Mouse (Mus musculus) left cerebral cortex, postnatal 4 days (tissue): ENCODE results near the gene Samd8. TPM values are rescaled to one million over a fixed set of nuclear protein-coding genes. Genes with fewer than 3 reads are reported as not detected.

Experiments
- DNase-seq: peaks from one replicate; pipeline ENCODE4 v3.0.0-alpha.2; 2022
- intact Hi-C: fragments of 180-260 bp; cut with DNase I; formaldehyde crosslinking; loops from one replicate; pipeline ENCODE4 v1.15.1; 2025
- total RNA-seq, 2 experiments: library from RNA; stranded (reverse); gene quantifications; 2 replicates each; pipeline ENCODE4 v1.2.3; 2021

Gene Samd8
- total RNA-seq, 2 experiments from 2014 or later, result 92.6 to 94.3 TPM

- intact Hi-C loops, result no loop called here
- no peak for DNase-seq
Observed at GRCm38 (mm10) chr14:21788121-21788520, 37.8 kb downstream of the Samd8 start.

- intact Hi-C loops, result no loop called here
Observed at GRCm38 (mm10) chr14:21790585-21791251, 40.4 kb downstream of the Samd8 start.

GRCm38 (mm10) chr14:21791722-21792121 lies 41.4 kb downstream of the Samd8 start:
- DNase-seq, result no peak
- intact Hi-C loops, result no loop called here

More at GRCm38 (mm10) chr14:21790585-21791251, 40.4 kb downstream of the Samd8 start:
- DNase-seq, result no peak

- DNase-seq, result no peak
Observed at GRCm38 (mm10) chr14:21792250-21792649, 41.9 kb downstream of the Samd8 start.

GRCm38 (mm10) chr14:21800641-21801040 lies 50.3 kb downstream of the Samd8 start:
- intact Hi-C loops, result no loop called here
- DNase-seq, result no peak

More at GRCm38 (mm10) chr14:21792250-21792649, 41.9 kb downstream of the Samd8 start:
- intact Hi-C loops, result no loop called here

- intact Hi-C loops, result no loop called here
- DNase-seq, result peak; percentile 25
Observed at GRCm38 (mm10) chr14:21801624-21802023, 51.3 kb downstream of the Samd8 start.

- peak; percentile 72 for DNase-seq
- intact Hi-C loops, result no loop called here
Observed at GRCm38 (mm10) chr14:21802543-21803206, 52.3 kb downstream of the Samd8 start.

GRCm38 (mm10) chr14:21806203-21806602 lies 55.9 kb downstream of the Samd8 start:
- DNase-seq, result no peak
- intact Hi-C loops, result no loop called here

GRCm38 (mm10) chr14:21806631-21807160 lies 56.4 kb downstream of the Samd8 start:
- intact Hi-C loops, result no loop called here

GRCm38 (mm10) chr14:21808208-21808922 lies 58.0 kb downstream of the Samd8 start:
- DNase-seq, result no peak
- intact Hi-C loops, result no loop called here

More at GRCm38 (mm10) chr14:21806631-21807160, 56.4 kb downstream of the Samd8 start:
- no peak for DNase-seq

GRCm38 (mm10) chr14:21809418-21809817 lies 59.1 kb downstream of the Samd8 start:
- intact Hi-C loops, result no loop called here

GRCm38 (mm10) chr14:21811301-21811700 lies 61.0 kb downstream of the Samd8 start:
- intact Hi-C loops, result no loop called here
- DNase-seq, result no peak

More at GRCm38 (mm10) chr14:21809418-21809817, 59.1 kb downstream of the Samd8 start:
- DNase-seq, result no peak

GRCm38 (mm10) chr14:21811744-21812393 lies 61.5 kb downstream of the Samd8 start:
- intact Hi-C loops, result no loop called here
- no peak for DNase-seq

- peak; percentile 51 for DNase-seq
- intact Hi-C loops, result no loop called here
Observed at GRCm38 (mm10) chr14:21812590-21813162, 62.3 kb downstream of the Samd8 start.

- DNase-seq, result no peak
- intact Hi-C loops, result no loop called here
Observed at GRCm38 (mm10) chr14:21813216-21813615, 62.9 kb downstream of the Samd8 start.

- intact Hi-C loops, result no loop called here
- no peak for DNase-seq
Observed at GRCm38 (mm10) chr14:21813847-21814246, 63.5 kb downstream of the Samd8 start.

- intact Hi-C loops, result no loop called here
- DNase-seq, result no peak
Observed at GRCm38 (mm10) chr14:21814606-21815005, 64.3 kb downstream of the Samd8 start.

- intact Hi-C loops, result no loop called here
- no peak for DNase-seq
Observed at GRCm38 (mm10) chr14:21816255-21816654, 65.9 kb downstream of the Samd8 start.

- intact Hi-C loops, result no loop called here
- DNase-seq, result no peak
Observed at GRCm38 (mm10) chr14:21817453-21817852, 67.1 kb downstream of the Samd8 start.

- DNase-seq, result no peak
- intact Hi-C loops, result no loop called here
Observed at GRCm38 (mm10) chr14:21820880-21821505, 70.7 kb downstream of the Samd8 start.
